Mouse (Mus musculus) erythroblast, embryonic 14.5 days (primary cell): Measurements from ENCODE around the gene Slc29a4.

Experiments used
- GATA1 ChIP-seq: IDR thresholded peaks from 2 replicates; pipeline ENCODE4 v1.6.1; 2012; ENCODE audit warnings: low read length, inconsistent platforms, mixed read lengths
- TAL1 ChIP-seq: IDR thresholded peaks from 3 replicates; pipeline ENCODE4 v1.6.1; 2012; ENCODE audit warnings: low read length, inconsistent platforms, mixed read lengths

GRCm38 (mm10) chr5:142766708-142767107 is 74.4 kb downstream of the Slc29a4 start:
- TF ChIP-seq GATA1 = no peak
- no peak for TF ChIP-seq TAL1
